Mouse (Mus musculus) kidney, adult 9 months (tissue): Measurements from ENCODE around the gene Slc39a11.

ENCODE experiments used
- DNase-seq: peaks from one replicate; pipeline ENCODE4 v3.0.0; 2022

The Slc39a11 gene

DNA sequence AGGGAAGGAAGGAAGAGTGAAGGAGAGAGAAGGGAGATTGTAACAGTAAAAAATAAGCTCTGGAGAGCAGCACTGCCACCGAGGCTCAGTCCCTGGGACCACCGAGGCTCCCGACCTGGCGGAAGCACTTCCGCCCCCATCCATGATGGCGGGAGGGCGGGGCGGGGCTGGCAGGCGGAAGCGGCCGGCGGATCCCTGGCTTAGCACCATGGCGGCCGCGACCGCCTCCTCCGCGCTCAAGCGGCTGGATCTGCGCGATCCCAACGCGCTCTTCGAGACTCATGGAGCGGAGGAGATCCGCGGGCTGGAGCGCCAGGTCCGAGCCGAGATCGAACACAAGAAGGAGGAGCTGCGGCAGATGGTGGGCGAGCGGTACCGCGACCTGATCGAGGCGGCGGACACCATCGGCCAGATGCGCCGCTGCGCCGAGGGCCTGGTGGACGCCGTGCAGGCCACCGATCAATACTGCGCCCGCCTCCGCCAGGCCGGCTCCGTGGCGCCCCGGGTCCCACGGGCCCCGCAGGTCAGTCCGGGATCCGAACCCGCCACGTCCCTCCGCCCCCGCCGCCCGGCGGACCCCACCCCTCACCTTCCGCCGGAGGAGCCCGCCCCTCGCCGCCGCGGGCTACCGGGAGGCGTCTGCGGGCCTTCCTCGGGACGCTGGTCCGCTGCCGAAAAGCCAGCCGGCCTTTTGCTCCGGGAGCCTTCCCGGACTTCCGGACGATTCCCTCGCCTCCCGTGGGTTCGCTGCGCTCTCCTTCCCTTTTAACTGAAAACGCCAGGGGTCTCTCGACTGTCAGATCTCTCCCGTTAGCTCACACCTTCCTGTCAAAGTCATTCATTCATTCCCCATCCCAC lies at the start of gene Slc39a11:
Gene Slc39a11, minus strand, starts transcription at position 727 of the 858 bp plus-strand sequence.
- peak; percentile 55 for DNase-seq

DNA sequence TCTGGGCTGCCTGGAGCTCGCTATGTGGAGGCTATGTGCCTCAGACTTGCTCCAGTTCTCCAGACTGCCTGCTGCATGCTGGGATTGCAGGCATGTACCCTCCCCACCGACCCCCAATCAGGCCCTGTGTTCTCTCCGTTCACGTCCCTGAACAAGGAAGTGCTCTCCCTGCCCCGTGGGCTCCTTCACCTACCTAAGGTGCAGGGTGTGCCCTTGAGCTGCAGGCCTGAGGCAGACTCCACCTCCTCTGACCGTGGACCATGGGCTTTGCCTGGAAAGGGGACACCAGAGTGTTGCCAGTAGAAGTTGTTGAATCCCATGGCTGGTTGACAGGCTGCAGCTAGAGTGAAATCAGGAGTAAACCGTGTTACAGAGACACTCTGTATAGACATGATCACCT lies 49.8 kb upstream of the Slc39a11 start:
- DNase-seq: no peak

DNA sequence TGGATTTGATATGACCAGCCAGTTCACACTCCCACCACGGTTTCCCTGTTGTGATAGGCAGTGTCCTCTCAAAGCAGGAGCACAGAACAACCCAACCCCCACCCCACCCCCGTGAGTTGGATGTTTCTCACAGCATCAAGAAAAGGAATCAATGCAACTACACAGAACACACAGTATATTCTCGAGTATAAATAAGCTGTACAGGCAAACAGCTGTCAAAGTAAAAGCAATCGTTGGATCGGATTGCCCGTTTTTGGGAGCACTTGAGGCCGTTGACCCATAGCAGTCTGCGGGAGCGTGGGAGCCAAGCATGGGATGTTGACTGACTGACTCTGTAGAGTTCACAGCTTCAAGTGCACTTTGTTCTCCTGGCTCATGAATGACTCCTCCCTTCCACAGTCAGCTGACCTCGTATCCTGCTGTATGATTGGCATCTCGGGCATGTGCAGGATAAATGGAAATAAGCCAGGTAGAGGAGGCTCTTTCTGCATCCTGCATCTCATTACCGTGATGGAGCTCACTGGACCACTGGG lies 48.2 kb upstream of the Slc39a11 start:
- peak; percentile 92 for DNase-seq

DNA sequence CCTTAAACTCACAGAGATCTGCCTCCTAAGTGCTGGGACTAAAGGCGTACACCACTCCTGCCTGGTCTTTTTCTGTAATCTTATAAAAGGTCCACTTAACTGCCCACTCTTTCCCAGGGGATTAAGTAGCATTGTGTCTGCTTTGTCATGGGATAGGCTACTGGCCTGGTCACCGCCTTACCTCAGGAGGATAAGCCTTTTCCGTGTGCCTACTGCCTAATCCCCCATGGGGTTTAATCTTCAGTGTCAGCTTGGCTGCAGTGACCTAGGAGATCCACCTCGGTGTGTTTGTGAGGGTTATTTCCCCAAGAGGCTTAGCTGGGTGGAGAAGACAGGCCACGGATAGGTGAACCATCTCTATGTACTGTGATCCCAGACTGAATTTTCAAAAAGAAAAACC lies 47.7 kb upstream of the Slc39a11 start:
- no peak for DNase-seq

DNA sequence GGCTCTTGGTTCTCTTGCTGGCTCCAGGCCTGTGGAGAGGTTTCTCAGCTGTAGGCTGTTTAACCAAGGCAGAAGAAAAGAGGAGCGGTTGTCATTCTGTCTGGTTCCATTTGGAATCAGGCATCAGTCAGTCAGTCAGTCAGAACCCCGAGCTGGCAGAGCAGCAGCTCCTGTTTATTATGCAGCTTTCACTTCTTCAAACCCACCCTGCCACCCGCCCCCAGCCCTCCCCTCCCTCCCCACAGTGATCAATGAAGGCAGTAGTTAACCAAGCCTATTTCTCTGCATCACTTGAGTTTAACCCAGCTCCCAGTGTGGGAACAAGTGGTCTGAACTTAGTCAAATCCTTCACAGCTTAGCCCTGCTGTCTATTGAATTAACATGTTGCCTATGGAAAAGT lies 42.0 kb upstream of the Slc39a11 start:
- no peak for DNase-seq

DNA sequence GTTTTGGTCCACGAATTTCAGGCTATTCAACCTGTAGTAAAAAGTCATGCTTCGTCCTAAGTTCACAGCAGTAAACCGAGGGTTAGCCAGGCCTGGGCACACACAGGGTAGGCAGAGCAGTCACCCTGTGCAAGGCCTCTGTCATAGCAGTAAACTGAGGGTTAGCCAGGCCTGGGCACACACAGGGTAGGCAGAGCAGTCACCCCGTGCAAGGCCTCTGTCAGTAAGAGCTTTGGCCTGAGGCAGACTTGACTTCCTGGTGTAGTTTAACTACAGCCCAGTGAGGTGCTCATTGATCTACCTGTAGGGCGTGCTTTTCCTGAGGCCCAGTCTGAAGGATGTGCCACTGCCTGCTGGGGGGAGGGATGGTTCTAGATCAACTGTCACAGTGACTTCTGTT lies 41.4 kb upstream of the Slc39a11 start:
- DNase-seq: peak; percentile 62

DNA sequence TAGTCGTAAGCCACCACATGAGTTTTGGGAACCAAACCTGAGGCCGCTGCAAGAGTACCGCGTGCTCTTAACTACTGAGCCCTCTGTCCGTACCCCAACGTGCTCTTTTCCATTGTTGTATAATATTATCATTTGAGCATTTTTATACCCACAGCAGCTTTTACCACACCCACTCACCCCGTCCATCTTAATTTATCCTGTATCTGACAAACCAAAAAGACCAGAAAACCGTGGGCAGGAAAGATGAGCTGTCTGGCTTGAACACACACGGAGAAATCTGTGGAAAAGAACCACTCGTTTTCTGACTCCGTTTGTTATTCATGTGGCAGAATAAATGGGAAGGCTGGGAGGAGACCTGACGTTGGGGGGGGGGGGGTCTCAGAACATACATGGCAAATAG lies 40.6 kb upstream of the Slc39a11 start:
- no peak for DNase-seq

DNA sequence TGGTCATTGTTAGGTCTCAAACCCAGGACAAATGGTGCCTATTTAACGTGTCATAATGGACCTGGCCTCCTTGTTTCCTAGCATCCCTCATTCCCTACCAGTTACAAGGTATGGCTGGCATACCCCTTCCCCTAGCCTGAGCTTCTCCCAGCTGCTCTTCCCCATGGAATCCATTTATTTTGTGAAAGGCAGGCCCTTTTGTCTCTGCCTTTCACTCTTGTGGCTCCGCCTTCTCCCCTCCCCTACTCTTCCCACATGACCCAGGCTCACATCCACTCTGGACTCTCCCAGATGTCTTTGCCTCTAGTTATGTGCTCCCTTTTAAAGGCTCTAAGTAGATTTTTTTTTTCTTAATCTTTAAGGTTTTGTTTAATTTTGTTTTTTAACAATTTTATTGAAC lies 37.2 kb upstream of the Slc39a11 start:
- peak; percentile 32 for DNase-seq

DNA sequence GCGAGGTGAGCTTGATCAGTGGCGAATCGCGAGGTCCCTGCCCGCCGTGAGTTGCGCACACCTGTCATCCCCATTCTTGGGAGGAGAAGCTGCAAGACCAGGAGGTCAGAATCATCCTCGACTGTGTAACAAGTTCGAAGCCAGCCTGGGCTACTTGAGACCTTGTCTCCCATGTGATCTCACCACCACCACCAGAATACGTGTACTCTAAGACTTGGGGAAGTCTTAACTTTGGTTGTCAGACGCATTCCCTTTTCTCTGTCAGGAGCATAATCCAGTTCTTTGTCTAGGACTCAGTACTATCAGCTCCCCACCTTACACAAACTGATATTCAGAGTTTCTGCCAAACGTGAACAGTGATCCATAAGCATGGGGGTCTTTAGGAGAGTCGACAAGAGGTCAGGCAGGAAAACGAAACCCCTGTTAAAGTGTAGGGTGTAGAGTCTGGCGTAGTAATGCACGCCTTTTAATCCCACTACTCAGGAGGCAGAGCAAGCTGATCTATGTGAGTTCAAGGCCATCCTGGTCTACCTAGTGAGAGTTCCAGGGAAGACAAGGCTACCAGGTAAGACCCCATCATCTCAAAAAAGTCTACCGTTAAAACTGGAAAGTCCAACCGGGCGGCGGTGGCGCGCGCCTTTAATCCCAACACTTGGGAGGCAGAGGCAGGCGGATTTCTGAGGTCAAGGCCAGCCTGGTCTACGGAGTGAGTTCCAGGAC lies 35.0 kb upstream of the Slc39a11 start:
- DNase-seq: no peak

DNA sequence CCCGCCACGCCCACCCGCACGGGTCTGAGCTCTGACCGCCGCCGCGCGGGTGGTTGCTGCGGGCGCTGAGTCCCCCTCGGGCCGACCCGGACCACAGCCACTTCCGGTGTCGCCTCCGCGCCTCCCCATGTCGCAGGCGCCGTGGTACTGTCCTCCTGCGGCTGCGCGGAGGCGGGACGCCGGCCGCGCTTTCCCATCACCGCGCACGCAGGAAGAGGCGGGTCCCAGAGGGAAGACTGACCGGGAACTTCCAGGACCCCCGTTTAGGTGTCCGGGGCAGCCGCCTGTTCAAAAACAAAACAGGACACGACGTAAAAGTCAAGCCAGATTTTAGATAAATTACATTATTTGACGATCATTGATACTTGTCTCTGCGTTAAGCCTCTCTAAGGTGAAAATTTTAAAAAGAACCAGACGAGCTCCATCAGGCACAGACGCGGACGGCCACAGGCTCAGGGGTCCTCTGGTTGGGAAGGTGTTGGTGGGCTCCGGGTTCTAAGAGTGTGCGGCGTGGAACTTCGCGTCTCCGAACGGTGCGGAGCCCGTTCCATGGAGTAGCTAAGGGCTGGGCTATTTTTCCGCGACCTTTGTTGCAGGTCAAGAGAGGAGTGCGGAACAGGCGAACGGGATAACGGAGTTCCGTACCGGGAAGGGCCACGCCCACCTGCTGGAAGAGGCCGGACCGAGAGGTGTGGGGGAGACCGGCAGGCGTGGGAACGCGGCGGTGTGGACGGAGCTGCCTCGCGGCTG lies 34.3 kb upstream of the Slc39a11 start, which contains the start of the genes Fam104a and D11Wsu47e:
Gene Fam104a, minus strand, starts transcription at position 199 of the 750 bp plus-strand sequence.
Gene D11Wsu47e, plus strand, starts transcription at position 456 of the 750 bp plus-strand sequence.
- DNase-seq: peak; percentile 97

DNA sequence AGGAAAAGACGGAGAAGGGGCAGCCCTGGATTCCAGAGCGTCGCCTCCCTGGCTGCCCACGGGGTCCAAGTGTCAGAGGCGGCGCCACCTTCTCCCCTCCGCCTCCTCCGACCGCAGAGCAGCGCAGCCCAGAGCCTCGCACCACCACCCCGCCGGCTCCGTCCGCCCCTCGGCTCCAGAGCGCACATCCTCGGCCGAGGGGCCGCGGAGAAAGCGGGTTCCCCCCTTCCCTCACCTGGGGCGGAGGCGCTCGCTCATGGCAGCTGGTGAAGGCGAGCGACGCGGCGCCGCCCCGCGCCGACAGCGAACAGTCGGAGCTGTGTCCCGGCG lies 33.7 kb upstream of the Slc39a11 start:
- no peak for DNase-seq

DNA sequence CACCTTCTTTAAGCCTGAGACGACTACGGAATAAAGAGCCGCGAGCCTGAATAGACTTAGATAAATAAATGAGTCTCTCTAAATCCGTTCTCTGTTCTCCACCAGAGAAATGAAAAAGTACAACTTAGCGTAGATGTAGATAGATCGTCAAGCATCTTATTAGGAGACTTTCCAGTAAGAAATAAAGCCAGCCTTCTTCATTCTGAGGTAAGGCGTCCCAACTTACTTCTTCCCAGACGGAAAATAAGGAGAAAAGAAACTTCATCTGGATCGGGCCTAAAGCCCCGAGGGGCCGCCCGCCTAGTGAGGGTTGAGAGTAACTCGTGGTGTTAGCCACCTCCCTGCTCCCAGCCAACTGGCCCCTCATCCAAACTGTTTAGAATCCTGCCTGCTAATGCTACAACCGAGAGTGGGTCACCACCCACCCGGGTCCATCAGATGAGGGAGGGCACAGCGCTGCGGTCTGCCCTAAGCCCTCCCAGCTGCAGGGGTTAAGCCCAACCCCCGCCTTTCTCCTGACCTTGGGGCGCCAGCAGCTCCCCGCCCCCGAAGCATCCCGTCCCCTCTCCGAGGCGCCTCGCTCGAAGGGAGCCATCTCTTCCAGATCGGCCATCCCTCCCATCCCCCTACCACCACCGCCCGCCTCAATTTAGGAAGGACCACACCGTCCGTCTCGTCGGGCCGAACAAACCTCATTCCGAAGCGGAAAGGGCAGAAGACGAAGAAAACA lies 33.2 kb upstream of the Slc39a11 start:
- DNase-seq: peak; percentile 46

DNA sequence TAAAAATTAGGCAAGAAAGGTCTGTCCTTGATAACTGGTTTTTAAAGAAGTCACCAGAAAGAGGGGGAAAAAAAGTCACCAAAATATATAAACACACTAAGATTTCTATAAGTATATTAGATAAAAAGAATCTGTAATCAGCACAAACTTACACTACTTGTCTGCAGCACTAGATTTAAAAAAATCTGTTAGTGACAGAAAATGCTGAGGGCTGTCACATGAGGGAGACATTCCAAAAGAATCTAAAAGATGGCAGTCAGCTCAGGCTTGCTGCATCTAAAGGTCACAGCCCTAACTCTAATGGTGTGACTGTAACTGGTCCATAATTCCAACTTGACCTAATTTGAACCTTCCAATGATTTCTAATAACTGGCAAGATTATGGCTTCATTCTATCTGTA lies 32.1 kb upstream of the Slc39a11 start:
- DNase-seq: no peak

DNA sequence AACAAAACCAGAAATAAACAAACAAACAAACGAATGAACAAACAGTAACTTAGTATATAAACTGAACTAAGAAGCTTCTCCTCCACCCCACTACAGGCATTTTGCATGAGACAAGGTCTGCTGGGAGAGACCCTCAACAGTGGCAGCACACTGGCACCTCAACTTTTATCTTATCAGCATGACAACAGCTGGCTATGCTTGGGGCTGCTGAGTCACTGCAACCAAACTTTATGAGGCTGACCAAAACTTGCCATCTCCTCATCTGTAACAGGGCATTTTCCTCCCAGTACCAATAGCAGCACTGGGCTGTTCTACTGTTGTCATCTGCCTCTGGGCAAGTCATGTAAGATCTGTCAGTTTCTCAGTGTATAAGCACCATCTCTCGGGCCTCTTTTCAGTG lies 31.1 kb upstream of the Slc39a11 start:
- no peak for DNase-seq

DNA sequence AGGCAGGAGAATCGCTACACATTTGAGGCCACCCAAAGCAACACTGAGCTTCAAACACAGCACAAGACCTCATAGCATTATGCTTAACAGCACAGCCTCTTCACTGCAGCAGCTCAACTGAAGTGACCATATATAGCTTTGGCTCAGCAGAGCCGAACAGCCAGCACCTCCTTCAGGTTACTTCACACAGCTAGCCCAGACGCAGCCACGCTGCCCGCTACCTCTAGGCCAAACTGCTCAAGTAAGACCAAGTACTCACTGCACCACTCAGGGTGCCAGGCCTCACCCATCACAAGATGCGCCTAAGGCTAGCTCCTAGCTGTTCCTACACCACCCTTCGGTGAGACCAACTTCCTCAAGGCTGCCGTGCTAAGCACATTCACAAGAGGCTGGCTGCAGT lies 28.5 kb upstream of the Slc39a11 start:
- DNase-seq: peak; percentile 87

DNA sequence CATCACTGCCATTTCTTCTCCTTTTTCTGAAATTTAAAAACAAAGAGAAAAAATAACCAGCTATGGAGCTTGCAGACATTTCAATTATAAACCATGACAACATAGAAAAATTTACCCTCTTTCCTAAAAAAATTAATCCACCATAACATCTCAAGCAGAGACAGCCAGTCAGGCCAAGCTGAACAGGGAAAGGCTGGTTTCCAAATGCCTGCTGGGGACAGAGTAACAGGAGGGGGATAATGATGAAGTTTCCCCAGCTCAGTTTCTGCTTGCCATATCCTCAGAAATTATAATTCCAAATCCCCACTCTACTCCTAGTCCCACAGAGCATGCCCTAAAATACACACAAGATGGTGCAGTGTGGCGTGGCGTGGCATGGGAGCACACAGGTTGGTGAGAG lies 27.5 kb upstream of the Slc39a11 start:
- DNase-seq: no peak

DNA sequence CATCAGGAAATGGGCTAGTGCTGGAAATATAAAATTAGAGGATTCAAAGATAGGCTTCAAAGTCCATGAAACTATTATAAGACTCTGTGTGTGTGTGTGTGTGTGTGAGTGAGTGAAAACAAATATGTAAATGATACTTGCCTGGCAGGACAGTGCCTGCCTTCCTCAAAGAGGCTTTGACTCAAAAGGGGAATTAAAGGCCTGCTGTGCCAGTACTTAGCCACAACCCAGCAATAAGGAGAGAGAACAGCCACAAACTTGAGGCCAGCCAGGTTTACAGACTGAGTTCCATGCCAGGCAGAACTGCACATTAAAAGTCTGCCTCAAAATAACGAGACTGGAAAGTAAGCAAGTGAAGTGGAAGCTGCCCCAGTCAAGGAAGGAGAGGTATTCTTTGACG lies 27.0 kb upstream of the Slc39a11 start:
- DNase-seq: no peak

DNA sequence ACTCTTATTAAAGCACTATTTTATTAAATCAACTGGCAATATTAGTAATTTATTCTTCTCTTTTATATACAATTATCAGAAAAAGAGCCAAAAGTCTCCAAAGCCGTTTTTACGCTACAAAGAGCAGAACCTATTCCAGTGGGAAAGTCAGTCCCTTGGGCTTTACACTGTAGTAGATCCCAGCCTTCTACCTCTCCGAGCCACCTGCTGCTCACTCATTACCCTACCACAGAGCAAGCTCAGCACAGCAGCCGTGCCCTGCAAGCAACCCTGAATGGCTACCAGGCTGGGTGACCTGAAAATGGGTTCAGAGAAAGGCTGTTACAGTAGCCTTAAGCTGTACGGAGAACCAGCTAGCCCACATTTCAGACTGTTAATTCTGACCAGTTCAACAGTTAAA lies 24.7 kb upstream of the Slc39a11 start:
- no peak for DNase-seq

DNA sequence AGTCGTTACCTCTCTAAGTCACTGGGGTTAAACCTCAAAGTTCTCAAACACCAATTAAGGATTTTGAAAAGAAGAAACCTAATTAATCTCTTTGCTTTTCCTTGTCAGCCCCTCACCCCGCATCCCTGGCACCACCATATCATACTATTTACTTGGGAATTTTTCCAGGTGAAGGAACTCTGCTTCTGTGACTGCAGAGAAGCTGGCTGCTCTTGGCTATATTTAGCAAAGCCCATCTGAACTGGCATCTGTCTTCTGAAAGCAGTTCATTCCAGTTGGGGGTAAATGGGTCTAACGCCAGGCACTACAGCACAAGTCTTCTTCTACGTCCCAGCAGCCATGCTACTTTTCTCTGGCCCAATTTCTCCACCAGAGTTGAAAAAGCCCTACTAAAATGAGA lies 23.7 kb upstream of the Slc39a11 start:
- DNase-seq: no peak

DNA sequence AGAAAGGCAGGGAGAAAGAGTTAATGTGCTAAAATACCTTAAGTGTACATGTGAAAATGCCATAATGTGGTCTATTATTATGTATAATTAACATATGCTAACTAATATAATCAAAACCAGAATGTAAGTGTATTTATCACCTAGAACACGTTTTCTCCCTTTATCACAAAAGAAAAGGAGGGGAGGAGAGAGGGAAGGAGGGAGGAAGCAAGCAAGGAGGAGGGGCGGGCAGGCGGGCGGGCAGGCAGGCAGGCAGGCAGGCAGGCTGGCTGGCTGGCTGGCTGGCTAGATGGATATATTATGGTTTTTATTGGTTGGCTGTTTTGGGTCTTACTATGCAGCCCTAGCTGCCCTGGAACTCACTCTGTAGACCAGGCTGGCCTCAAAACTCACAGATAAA lies 19.8 kb upstream of the Slc39a11 start:
- DNase-seq: no peak

DNA sequence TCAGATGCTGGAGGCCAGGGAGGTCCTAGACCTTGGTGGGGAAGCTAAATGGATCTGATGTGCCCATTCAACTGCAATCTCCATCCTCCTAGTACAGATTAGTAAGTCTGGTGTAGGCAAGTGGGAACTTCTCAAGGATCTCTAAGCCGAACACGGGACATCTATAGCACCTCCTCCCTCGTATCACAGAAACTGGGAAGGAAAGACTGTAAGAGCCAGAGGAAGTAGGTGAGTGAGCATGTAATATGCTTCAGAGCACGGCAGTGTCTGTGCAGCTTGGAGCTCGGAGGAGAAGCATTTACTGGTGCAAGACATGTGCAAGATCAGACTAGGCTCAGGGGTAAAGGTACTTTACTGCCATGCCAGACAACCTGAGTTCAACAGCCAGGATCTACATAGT lies 19.0 kb upstream of the Slc39a11 start:
- DNase-seq: no peak

DNA sequence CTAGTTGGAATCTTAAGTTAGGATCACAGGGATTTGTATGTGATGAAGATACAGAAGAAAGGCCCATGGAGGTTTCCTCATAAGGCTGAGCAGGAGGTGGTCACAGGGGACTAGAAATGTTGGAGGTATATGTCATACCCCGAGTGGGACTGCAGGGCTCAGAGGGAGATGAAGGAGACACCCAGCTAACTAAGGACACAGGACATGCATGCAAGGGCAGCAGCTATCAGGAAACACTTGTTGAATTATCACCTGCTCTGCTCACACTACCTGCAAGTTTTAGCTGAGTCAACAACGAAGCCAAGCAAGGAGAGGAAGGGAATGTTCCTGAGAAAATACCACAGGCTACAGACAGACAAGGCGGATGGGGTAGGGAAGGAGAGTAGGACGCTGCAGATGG lies 17.8 kb upstream of the Slc39a11 start:
- DNase-seq: no peak

DNA sequence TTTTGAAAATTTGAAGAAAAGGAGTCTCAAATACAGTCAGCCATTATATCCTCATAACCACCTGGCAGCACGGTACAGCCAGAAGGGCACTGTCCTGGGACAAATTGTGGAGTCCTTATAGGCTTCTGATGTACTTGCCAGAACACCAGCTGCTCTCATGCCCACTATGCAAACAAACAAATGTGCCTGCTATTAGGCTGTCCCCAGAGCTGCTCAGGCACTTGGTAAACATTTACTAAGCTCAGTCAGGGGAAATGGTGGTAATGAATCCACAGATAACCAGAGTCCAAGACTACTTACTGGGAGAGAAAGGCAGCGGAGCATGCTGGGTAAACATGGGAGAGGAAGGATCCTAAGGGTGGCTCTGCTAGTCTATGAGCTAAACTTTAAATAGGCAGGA lies 17.2 kb upstream of the Slc39a11 start:
- peak; percentile 84 for DNase-seq
